ENCODE assay signal across 7 mouse cellular contexts in genomic region chr2:181134591-181135445, GRCm38 (mm10). TPM values are rescaled to one million over a fixed set of nuclear protein-coding genes. Genes with fewer than 3 reads are reported as not detected.
A peak's percentile ranks its signal among the peaks of the same experiment; 100 is the strongest.
DNase-seq lines count a peak whose midpoint lies in the region; ATAC-seq and TF ChIP-seq lines count a peak whose summit lies in the region.

Gene Kcnq2, minus strand, starts transcription at chr2:181135300.

- no peak for TF ChIP-seq EP300 in lung, postnatal 0 days (IDR thresholded peaks at IDR 0.05)

- H3K36me3 ChIP-seq in lung, postnatal 0 days (ENCODE audit: insufficient read depth, low read length), result no peaks in the 10 kb centered on the region
- no peaks in the 10 kb centered on the region for H3K36me3 ChIP-seq in intestine, embryonic 16.5 days (ENCODE audit: control insufficient read depth, insufficient read depth, low read length)
- no peaks in the 10 kb centered on the region for H3K36me3 ChIP-seq in midbrain, embryonic 14.5 days (ENCODE audit: control insufficient read depth, insufficient read depth, low read length)

- ATAC-seq in lung, postnatal 0 days, result no peak
- no peak for ATAC-seq in intestine, embryonic 16.5 days
- peak; percentile 57 for ATAC-seq in midbrain, embryonic 14.5 days (ENCODE audit: low FRiP score, low TSS enrichment)

- peaks cover 30% of the 10 kb centered on the region for H3K27me3 ChIP-seq in lung, postnatal 0 days (replicated peaks; ENCODE audit: insufficient read depth, low read length)
- peaks cover 49% of the 10 kb centered on the region for H3K27me3 ChIP-seq in intestine, embryonic 16.5 days (replicated peaks; ENCODE audit: control insufficient read depth, insufficient read depth, low read length)
- H3K27me3 ChIP-seq in midbrain, embryonic 14.5 days (ENCODE audit: control insufficient read depth, insufficient read depth, low read length), result peaks cover 13% of the 10 kb centered on the region; the same call in 1 of the 2 replicates

- no peak for TF ChIP-seq CTCF in lung, postnatal 0 days (IDR thresholded peaks at IDR 0.05)

- no peak within 1 kb of the TSS for H3K9ac ChIP-seq in lung, postnatal 0 days (replicated peaks; ENCODE audit: low read depth)
- H3K9ac ChIP-seq in intestine, embryonic 16.5 days (ENCODE audit: low read depth, low read length), result peak within 1 kb of the TSS; percentile 37
- H3K9ac ChIP-seq in midbrain, embryonic 14.5 days (replicated peaks; ENCODE audit: low read length), result peak within 1 kb of the TSS; percentile 91

- H3K9me3 ChIP-seq in lung, postnatal 0 days (ENCODE audit: low read length), result no peaks in the 10 kb centered on the region
- H3K9me3 ChIP-seq in intestine, embryonic 16.5 days (ENCODE audit: control insufficient read depth, low read length), result no peaks in the 10 kb centered on the region
- H3K9me3 ChIP-seq in midbrain, embryonic 14.5 days (ENCODE audit: control insufficient read depth, low read length), result no peaks in the 10 kb centered on the region

- no peak within 1 kb of the TSS for H3K27ac ChIP-seq in lung, postnatal 0 days (ENCODE audit: low read length)
- no peak within 1 kb of the TSS for H3K27ac ChIP-seq in intestine, embryonic 16.5 days (ENCODE audit: low read length)
- H3K27ac ChIP-seq in midbrain, embryonic 14.5 days (replicated peaks; ENCODE audit: low read depth, low read length), result peak within 1 kb of the TSS; percentile 96

- DNase-seq in lung, postnatal 0 days (ENCODE audit: low spot score), result no peak
- no peak for DNase-seq in lung, postnatal 10 days
- DNase-seq in embryo, embryonic 11 days, result peak; percentile 58
- peak; percentile 84 for DNase-seq in midbrain, embryonic 14.5 days
- no peak for DNase-seq in kidney, adult 18-20 months
- DNase-seq in urinary bladder, adult 18-20 months (ENCODE audit: low spot score in 2 of 2), result no peak

- under 1% methylated on average over 83 of the region's 104 CpGs for WGBS in lung, postnatal 0 days
- WGBS in intestine, embryonic 16.5 days, result under 1% methylated on average over 97 of the region's 104 CpGs
- WGBS in midbrain, embryonic 14.5 days, result under 1% methylated on average over 104 of the region's 104 CpGs

- H3K4me1 ChIP-seq in lung, postnatal 0 days (ENCODE audit: insufficient read depth, low read depth, low read length), result 0 out of 2 replicates have a peak, but pooled peaks cover 4% of the 10 kb centered on the region
- peaks cover 9% of the 10 kb centered on the region; the same call in 1 of the 2 replicates for H3K4me1 ChIP-seq in intestine, embryonic 16.5 days (ENCODE audit: control insufficient read depth, insufficient read depth, low read length)
- H3K4me1 ChIP-seq in midbrain, embryonic 14.5 days (ENCODE audit: control insufficient read depth, insufficient read depth, low read length), result peaks cover 25% of the 10 kb centered on the region

- H3K4me2 ChIP-seq in lung, postnatal 0 days (replicated peaks; ENCODE audit: low read depth, low read length), result peak within 1 kb of the TSS; percentile 39
- H3K4me2 ChIP-seq in intestine, embryonic 16.5 days (ENCODE audit: low read depth, low read length), result peak within 1 kb of the TSS; percentile 73
- H3K4me2 ChIP-seq in midbrain, embryonic 14.5 days (ENCODE audit: low read length), result peak within 1 kb of the TSS; percentile 64

- H3K4me3 ChIP-seq in lung, postnatal 0 days (ENCODE audit: low read depth, low read length), result peak within 1 kb of the TSS; percentile 19; the same call in 1 of the 2 replicates
- H3K4me3 ChIP-seq in intestine, embryonic 16.5 days (ENCODE audit: low read length), result peak within 1 kb of the TSS; percentile 50
- H3K4me3 ChIP-seq in midbrain, embryonic 14.5 days (replicated peaks; ENCODE audit: low read depth, low read length), result peak within 1 kb of the TSS; percentile 75

RNA-seq across cellular contexts. Expression of gene Kcnq2, which starts in this region (rescaled TPM):
- polyA plus RNA-seq in lung, postnatal 0 days (2015; fragmentation: Nextera tagmentation; extraction: Ambion mirVana), result 0.04 TPM in 1 of 2 replicates, not detected in the other
- polyA plus RNA-seq in intestine, embryonic 16.5 days (2015; fragmentation: Nextera tagmentation; extraction: Ambion mirVana), result 0.75 and 1.0 TPM in 2 replicates
- polyA plus RNA-seq in midbrain, embryonic 14.5 days (2014; fragmentation: Nextera tagmentation; extraction: Ambion mirVana), result 52.0 and 52.4 TPM in 2 replicates

Comparison
In these comparisons a context has a peak if more than half of its experiments do, and no peak if none do; other contexts are left out.
1. RNA of gene Kcnq2 (polyA plus RNA-seq): 52.0 to 52.4 TPM in midbrain, embryonic 14.5 days; 0.75 to 1.0 TPM in intestine, embryonic 16.5 days and 0.04 TPM in lung, postnatal 0 days; every median in the first group is over 10 times any median in the second.
2. DNase-seq: peak in embryo, embryonic 11 days (single experiment) and midbrain, embryonic 14.5 days (single experiment); none in lung, postnatal 0 days (single experiment), lung, postnatal 10 days (single experiment), kidney, adult 18-20 months (single experiment) and urinary bladder, adult 18-20 months (0 of 2).
3. H3K4me3 ChIP-seq: peak in every context shown above with its lines; median percentile 75 in midbrain, embryonic 14.5 days; 50 in intestine, embryonic 16.5 days; 19 in lung, postnatal 0 days.
4. Peak in every context shown above with its lines, with median percentiles within 50 percentile points of each other: H3K4me2 ChIP-seq.